Mouse (Mus musculus) heart, postnatal 4 days (tissue): Measurements from ENCODE around the gene R3hdm2. TPM values are rescaled to one million over a fixed set of nuclear protein-coding genes. Genes with fewer than 3 reads are reported as not detected.

Source experiments
- DNase-seq: peaks from one replicate; pipeline ENCODE4 v3.0.0; 2021
- total RNA-seq, 2 experiments: library from RNA; stranded (reverse); gene quantifications; 2 replicates each; pipeline ENCODE4 v1.2.3; 2021

R3hdm2 gene
- total RNA-seq, 2 experiments from 2014 or later, result 115 to 116 TPM

GRCm38 (mm10) chr10:127425794-127426193 lies 45.7 kb downstream of the R3hdm2 start:
- no peak for DNase-seq

- DNase-seq, result peak; percentile 41
Observed at GRCm38 (mm10) chr10:127426670-127427069, 46.5 kb downstream of the R3hdm2 start.

- peak; percentile 15 for DNase-seq
Observed at GRCm38 (mm10) chr10:127427107-127427506, 47.0 kb downstream of the R3hdm2 start.

GRCm38 (mm10) chr10:127427987-127428386 lies 47.9 kb downstream of the R3hdm2 start:
- no peak for DNase-seq

- no peak for DNase-seq
Observed at GRCm38 (mm10) chr10:127429538-127429937, 49.4 kb downstream of the R3hdm2 start.

GRCm38 (mm10) chr10:127432466-127432865 lies 52.3 kb downstream of the R3hdm2 start:
- DNase-seq, result no peak

GRCm38 (mm10) chr10:127437354-127438113 lies 57.4 kb downstream of the R3hdm2 start:
- no peak for DNase-seq

GRCm38 (mm10) chr10:127453701-127454100 lies 73.6 kb downstream of the R3hdm2 start:
- DNase-seq, result no peak

- no peak for DNase-seq
Observed at GRCm38 (mm10) chr10:127462411-127463096, 82.4 kb downstream of the R3hdm2 start.

GRCm38 (mm10) chr10:127471281-127471988 lies 91.3 kb downstream of the R3hdm2 start:
- peak; percentile 11 for DNase-seq

- no peak for DNase-seq
Observed at GRCm38 (mm10) chr10:127472722-127473121, 92.6 kb downstream of the R3hdm2 start.

- DNase-seq, result no peak
Observed at GRCm38 (mm10) chr10:127475175-127475574, 95.0 kb downstream of the R3hdm2 start.

GRCm38 (mm10) chr10:127476541-127476940 lies 96.4 kb downstream of the R3hdm2 start:
- DNase-seq, result no peak

- no peak for DNase-seq
Observed at GRCm38 (mm10) chr10:127477301-127477700, 97.2 kb downstream of the R3hdm2 start.

- DNase-seq, result peak; percentile 25
Observed at GRCm38 (mm10) chr10:127479131-127479530, 99.0 kb downstream of the R3hdm2 start.

GRCm38 (mm10) chr10:127480833-127481813 lies 101.0 kb downstream of the R3hdm2 start:
- DNase-seq, result peak; percentile 61

- no peak for DNase-seq
Observed at GRCm38 (mm10) chr10:127485235-127485634, 105.1 kb downstream of the R3hdm2 start.

GRCm38 (mm10) chr10:127488856-127489255 lies 108.7 kb downstream of the R3hdm2 start:
- no peak for DNase-seq

GRCm38 (mm10) chr10:127490160-127491127 lies 110.3 kb downstream of the R3hdm2 start:
- no peak for DNase-seq

- DNase-seq, result no peak
Observed at GRCm38 (mm10) chr10:127491128-127491512, 111.0 kb downstream of the R3hdm2 start.

GRCm38 (mm10) chr10:127492118-127492517 lies 112.0 kb downstream of the R3hdm2 start:
- DNase-seq, result no peak
